Mouse (Mus musculus): Measurements from ENCODE around the gene Ttc28. TPM values are rescaled to one million over a fixed set of nuclear protein-coding genes. Genes with fewer than 3 reads are reported as not detected.

Gene Ttc28
- polyA plus RNA-seq, 1 experiment from 2014 or later, result 0.85 TPM

GRCm38 (mm10) chr5:111304730-111305129, 425.1 kb downstream of the Ttc28 start:
- 56% methylated on average over 3 of the region's 3 CpGs for WGBS (ENCODE audit: insufficient replicate concordance)
- H3K4me3 ChIP-seq (ENCODE audit: low read depth, low read length), result no peak overlapping the region

GRCm38 (mm10) chr5:111310185-111310584, 430.6 kb downstream of the Ttc28 start:
- H3K4me2 ChIP-seq (ENCODE audit: low read depth, low read length), result no peak overlapping the region
- H3K4me3 ChIP-seq (ENCODE audit: low read depth, low read length), result no peak overlapping the region
- H3K36me3 ChIP-seq (ENCODE audit: control insufficient read depth, insufficient read depth), result no peaks in the 10 kb centered on the region
- H3K4me1 ChIP-seq (ENCODE audit: control insufficient read depth, low read depth, low read length), result no peaks in the 10 kb centered on the region
- ATAC-seq (ENCODE audit: low read depth), result no peak
- no peak overlapping the region for H3K9ac ChIP-seq (ENCODE audit: low read depth, low read length)
- H3K9me3 ChIP-seq (replicated peaks; ENCODE audit: control insufficient read depth, low read length), result no peaks in the 10 kb centered on the region; the same call in 1 of the 2 replicates
- H3K27ac ChIP-seq (ENCODE audit: low read length), result no peak overlapping the region
- WGBS (ENCODE audit: insufficient replicate concordance), result 46% methylated on average over 6 of the region's 6 CpGs
- no peaks in the 10 kb centered on the region for H3K27me3 ChIP-seq (ENCODE audit: control insufficient read depth, insufficient read depth, low read depth, low read length)

More at GRCm38 (mm10) chr5:111304730-111305129, 425.1 kb downstream of the Ttc28 start:
- no peak overlapping the region for H3K27ac ChIP-seq (ENCODE audit: low read length)
- H3K4me1 ChIP-seq (ENCODE audit: control insufficient read depth, low read depth, low read length), result no peaks in the 10 kb centered on the region; the same call in 1 of the 2 replicates
- H3K9ac ChIP-seq (ENCODE audit: low read depth, low read length), result no peak overlapping the region
- H3K27me3 ChIP-seq (ENCODE audit: control insufficient read depth, insufficient read depth, low read depth, low read length), result no peaks in the 10 kb centered on the region
- no peaks in the 10 kb centered on the region for H3K36me3 ChIP-seq (ENCODE audit: control insufficient read depth, insufficient read depth)
- no peaks in the 10 kb centered on the region for H3K9me3 ChIP-seq (replicated peaks; ENCODE audit: control insufficient read depth, low read length)
- H3K4me2 ChIP-seq (ENCODE audit: low read depth, low read length), result no peak overlapping the region
- ATAC-seq (ENCODE audit: low read depth), result no peak

- no peaks in the 10 kb centered on the region; the same call in 1 of the 2 replicates for H3K9me3 ChIP-seq (replicated peaks; ENCODE audit: control insufficient read depth, low read length)
- WGBS (ENCODE audit: insufficient replicate concordance), result 68% methylated on average over 9 of the region's 9 CpGs
- no peak for ATAC-seq (ENCODE audit: low read depth)
These were observed 434.2 kb downstream of the Ttc28 start for GRCm38 (mm10) chr5:111313833-111314232.

GRCm38 (mm10) chr5:111315061-111315460, 435.5 kb downstream of the Ttc28 start:
- no peak overlapping the region for H3K9ac ChIP-seq (ENCODE audit: low read depth, low read length)
- no peak for ATAC-seq (ENCODE audit: low read depth)
- no peaks in the 10 kb centered on the region; the same call in 1 of the 2 replicates for H3K9me3 ChIP-seq (replicated peaks; ENCODE audit: control insufficient read depth, low read length)
- no peaks in the 10 kb centered on the region for H3K36me3 ChIP-seq (ENCODE audit: control insufficient read depth, insufficient read depth)
- no peak overlapping the region for H3K4me3 ChIP-seq (ENCODE audit: low read depth, low read length)
- no peak overlapping the region for H3K4me2 ChIP-seq (ENCODE audit: low read depth, low read length)
- no peaks in the 10 kb centered on the region for H3K27me3 ChIP-seq (ENCODE audit: control insufficient read depth, insufficient read depth, low read depth, low read length)
- no peak overlapping the region for H3K27ac ChIP-seq (ENCODE audit: low read length)
- no peaks in the 10 kb centered on the region for H3K4me1 ChIP-seq (ENCODE audit: control insufficient read depth, low read depth, low read length)
- 67% methylated on average over 6 of the region's 6 CpGs for WGBS (ENCODE audit: insufficient replicate concordance)

More at GRCm38 (mm10) chr5:111313833-111314232, 434.2 kb downstream of the Ttc28 start:
- Histone ChIP-seq H3K4me1 (ENCODE audit: control insufficient read depth, low read depth, low read length) (no peaks in the 10 kb centered on the region), H3K27ac (ENCODE audit: low read length) (no peak overlapping the region), H3K4me2 (ENCODE audit: low read depth, low read length) (no peak overlapping the region), H3K9ac (ENCODE audit: low read depth, low read length) (no peak overlapping the region), H3K27me3 (ENCODE audit: control insufficient read depth, insufficient read depth, low read depth, low read length) (no peaks in the 10 kb centered on the region), H3K4me3 (ENCODE audit: low read depth, low read length) (no peak overlapping the region), H3K36me3 (ENCODE audit: control insufficient read depth, insufficient read depth) (no peaks in the 10 kb centered on the region)

GRCm38 (mm10) chr5:111317526-111317925, 437.9 kb downstream of the Ttc28 start:
- H3K4me2 ChIP-seq (ENCODE audit: low read depth, low read length), result no peak overlapping the region
- H3K9ac ChIP-seq (ENCODE audit: low read depth, low read length), result no peak overlapping the region
- H3K36me3 ChIP-seq (ENCODE audit: control insufficient read depth, insufficient read depth), result no peaks in the 10 kb centered on the region
- no peak overlapping the region for H3K4me3 ChIP-seq (ENCODE audit: low read depth, low read length)
- H3K27ac ChIP-seq (ENCODE audit: low read length), result no peak overlapping the region
- no peaks in the 10 kb centered on the region for H3K27me3 ChIP-seq (ENCODE audit: control insufficient read depth, insufficient read depth, low read depth, low read length)
- H3K4me1 ChIP-seq (ENCODE audit: control insufficient read depth, low read depth, low read length), result no peaks in the 10 kb centered on the region
- no peaks in the 10 kb centered on the region; the same call in 1 of the 2 replicates for H3K9me3 ChIP-seq (replicated peaks; ENCODE audit: control insufficient read depth, low read length)
- 63% methylated on average over 3 of the region's 3 CpGs for WGBS (ENCODE audit: insufficient replicate concordance)
- ATAC-seq (ENCODE audit: low read depth), result no peak

GRCm38 (mm10) chr5:111318946-111319345, 439.3 kb downstream of the Ttc28 start:
- H3K4me3 ChIP-seq (ENCODE audit: low read depth, low read length), result no peak overlapping the region
- H3K27me3 ChIP-seq (ENCODE audit: control insufficient read depth, insufficient read depth, low read depth, low read length), result no peaks in the 10 kb centered on the region
- 28% methylated on average over 1 of the region's 1 CpGs for WGBS (ENCODE audit: insufficient replicate concordance)
- no peaks in the 10 kb centered on the region for H3K9me3 ChIP-seq (replicated peaks; ENCODE audit: control insufficient read depth, low read length)
- no peak overlapping the region for H3K4me2 ChIP-seq (ENCODE audit: low read depth, low read length)
- H3K4me1 ChIP-seq (ENCODE audit: control insufficient read depth, low read depth, low read length), result no peaks in the 10 kb centered on the region
- H3K9ac ChIP-seq (ENCODE audit: low read depth, low read length), result no peak overlapping the region
- H3K27ac ChIP-seq (ENCODE audit: low read length), result no peak overlapping the region
- no peak for ATAC-seq (ENCODE audit: low read depth)
- H3K36me3 ChIP-seq (ENCODE audit: control insufficient read depth, insufficient read depth), result no peaks in the 10 kb centered on the region

- Histone ChIP-seq H3K4me2 (ENCODE audit: low read depth, low read length) (no peak overlapping the region), H3K9ac (ENCODE audit: low read depth, low read length) (no peak overlapping the region), H3K27me3 (ENCODE audit: control insufficient read depth, insufficient read depth, low read depth, low read length) (no peaks in the 10 kb centered on the region), H3K4me1 (ENCODE audit: control insufficient read depth, low read depth, low read length) (peaks cover 8% of the 10 kb centered on the region), H3K27ac (ENCODE audit: low read length) (no peak overlapping the region), H3K9me3 (replicated peaks; ENCODE audit: control insufficient read depth, low read length) (no peaks in the 10 kb centered on the region), H3K36me3 (ENCODE audit: control insufficient read depth, insufficient read depth) (no peaks in the 10 kb centered on the region), H3K4me3 (ENCODE audit: low read depth, low read length) (no peak overlapping the region)
- no peak for ATAC-seq (ENCODE audit: low read depth)
- 10% methylated on average over 1 of the region's 1 CpGs for WGBS (ENCODE audit: insufficient replicate concordance)
These were observed 446.2 kb downstream of the Ttc28 start for GRCm38 (mm10) chr5:111325813-111326212.

- peaks cover 18% of the 10 kb centered on the region for H3K4me1 ChIP-seq (ENCODE audit: control insufficient read depth, low read depth, low read length)
- H3K27ac ChIP-seq (ENCODE audit: low read length), result no peak overlapping the region
- no peak overlapping the region for H3K4me2 ChIP-seq (ENCODE audit: low read depth, low read length)
- H3K9me3 ChIP-seq (replicated peaks; ENCODE audit: control insufficient read depth, low read length), result no peaks in the 10 kb centered on the region
- H3K9ac ChIP-seq (ENCODE audit: low read depth, low read length), result no peak overlapping the region
- H3K27me3 ChIP-seq (ENCODE audit: control insufficient read depth, insufficient read depth, low read depth, low read length), result no peaks in the 10 kb centered on the region
- H3K4me3 ChIP-seq (ENCODE audit: low read depth, low read length), result no peak overlapping the region
- no peak for ATAC-seq (ENCODE audit: low read depth)
- no peaks in the 10 kb centered on the region for H3K36me3 ChIP-seq (ENCODE audit: control insufficient read depth, insufficient read depth)
- 53% methylated on average over 7 of the region's 7 CpGs for WGBS (ENCODE audit: insufficient replicate concordance)
These were observed 447.8 kb downstream of the Ttc28 start for GRCm38 (mm10) chr5:111327420-111327819.

- 13% methylated on average over 10 of the region's 10 CpGs for WGBS (ENCODE audit: insufficient replicate concordance)
- Histone ChIP-seq H3K36me3 (ENCODE audit: control insufficient read depth, insufficient read depth) (no peaks in the 10 kb centered on the region), H3K4me2 (ENCODE audit: low read depth, low read length) (peak overlapping the region; percentile 87), H3K4me1 (ENCODE audit: control insufficient read depth, low read depth, low read length) (peaks cover 29% of the 10 kb centered on the region), H3K4me3 (ENCODE audit: low read depth, low read length) (peak overlapping the region; percentile 97), H3K27me3 (ENCODE audit: control insufficient read depth, insufficient read depth, low read depth, low read length) (no peaks in the 10 kb centered on the region), H3K9ac (ENCODE audit: low read depth, low read length) (peak overlapping the region; percentile 79), H3K27ac (ENCODE audit: low read length) (peak overlapping the region; percentile 81), H3K9me3 (replicated peaks; ENCODE audit: control insufficient read depth, low read length) (no peaks in the 10 kb centered on the region)
- peak; percentile 2 for ATAC-seq (ENCODE audit: low read depth)
These were observed 450.3 kb downstream of the Ttc28 start for GRCm38 (mm10) chr5:111329782-111330416.

Data from liver, embryonic 16.5 days (tissue).